Mouse (Mus musculus) intestine, embryonic 14.5 days (tissue): Measurements from ENCODE around the gene Acot7. TPM values are rescaled to one million over a fixed set of nuclear protein-coding genes. Genes with fewer than 3 reads are reported as not detected.

Experiments
- ATAC-seq: fragments of 200-750 bp; cut with Nextera tagmentation; replicated peaks from 2 replicates; pipeline ENCODE4 v1.8.0; 2017; ENCODE audit warnings: low read depth, moderate number of reproducible peaks, moderate TSS enrichment, moderate library complexity; ENCODE audit not compliant: low FRiP score, low TSS enrichment
- DNase-seq: peaks from one replicate; pipeline ENCODE4 v3.0.0-alpha.2; 2018; ENCODE audit warnings: low spot score
- H3K27ac ChIP-seq: fragments of 300-500 bp; sonication (generic); 2 replicates; pipeline ENCODE4 v1.5.1; 2014; ENCODE audit warnings: low read depth, mild to moderate bottlenecking, control low read depth
- H3K27me3 ChIP-seq: fragments of 300-500 bp; sonication (generic); replicated peaks from 2 replicates; pipeline ENCODE4 v1.6.1; 2014; ENCODE audit warnings: low read length, control low read depth; ENCODE audit not compliant: control insufficient read depth, insufficient read depth
- H3K36me3 ChIP-seq: fragments of 300-500 bp; sonication (generic); 2 replicates; pipeline ENCODE4 v1.6.1; 2014; ENCODE audit warnings: low read length, control low read depth; ENCODE audit not compliant: control insufficient read depth, insufficient read depth
- H3K4me1 ChIP-seq: fragments of 300-500 bp; sonication (generic); replicated peaks from 2 replicates; pipeline ENCODE4 v1.6.1; 2014; ENCODE audit warnings: low read length, control low read depth, mixed read lengths; ENCODE audit not compliant: control insufficient read depth, insufficient read depth
- H3K4me2 ChIP-seq: fragments of 300-500 bp; sonication (generic); 2 replicates; pipeline ENCODE4 v1.6.1; 2014; ENCODE audit warnings: low read length
- H3K4me3 ChIP-seq: fragments of 300-500 bp; sonication (generic); 2 replicates; pipeline ENCODE4 v1.5.1; 2014; ENCODE audit warnings: low read depth, low read length, control low read depth, mixed read lengths
- H3K9ac ChIP-seq: fragments of 300-500 bp; sonication (generic); 2 replicates; pipeline ENCODE4 v1.6.1; 2014; ENCODE audit warnings: mild to moderate bottlenecking, low read length
- H3K9me3 ChIP-seq: fragments of 300-500 bp; sonication (generic); 2 replicates; pipeline ENCODE4 v1.6.1; 2016; ENCODE audit warnings: low read length, control low read depth; ENCODE audit not compliant: control insufficient read depth
- WGBS: fragments of 180-500 bp; shearing (Covaris S2); extraction: QIAGEN DNeasy Blood & Tissue Kit; methylation state at CpG from one replicate; pipeline ENCODE4 v1.1.7; 2014; 5-methylcytosine and 5-hydroxymethylcytosine counted together
- polyA plus RNA-seq: library from polyadenylated mRNA; unstranded; fragments of >200 nt; fragmentation: Nextera tagmentation; extraction: Ambion mirVana; gene quantifications from 2 replicates; pipeline ENCODE4 v1.2.1, GENCODE M21; 2014

Acot7 gene
- polyA plus RNA-seq, 1 experiment from 2014 or later: 61.5 TPM

GRCm38 (mm10) chr4:152201492-152201891 is 23.6 kb downstream of the Acot7 start:
- Histone ChIP-seq H3K4me2 (no peak overlapping the region), H3K27ac (peak overlapping the region; percentile 59), H3K27me3 (no peaks in the 10 kb centered on the region), H3K4me1 (peaks cover 22% of the 10 kb centered on the region), H3K36me3 (no peaks in the 10 kb centered on the region), H3K9ac (no peak overlapping the region), H3K9me3 (no peaks in the 10 kb centered on the region), H3K4me3 (no peak overlapping the region)
- DNase-seq (no peak), ATAC-seq (peak; percentile 65; the same call in 1 of the 2 replicates)
- WGBS: 28% methylated on average over 6 of the region's 6 CpGs

- Histone ChIP-seq H3K4me1 (peaks cover 22% of the 10 kb centered on the region), H3K27ac (no peak overlapping the region), H3K9ac (no peak overlapping the region), H3K36me3 (no peaks in the 10 kb centered on the region), H3K27me3 (no peaks in the 10 kb centered on the region), H3K4me3 (no peak overlapping the region), H3K9me3 (no peaks in the 10 kb centered on the region), H3K4me2 (no peak overlapping the region)
- ATAC-seq (no peak), DNase-seq (no peak)
- WGBS: 88% methylated on average over 1 of the region's 1 CpGs
These were observed 24.5 kb downstream of the Acot7 start for GRCm38 (mm10) chr4:152202418-152202817.

- H3K4me1 ChIP-seq: peaks cover 22% of the 10 kb centered on the region
- DNase-seq: no peak
- H3K4me3 ChIP-seq: no peak overlapping the region
- no peaks in the 10 kb centered on the region for H3K9me3 ChIP-seq
- no peak overlapping the region for H3K27ac ChIP-seq
- H3K27me3 ChIP-seq: no peaks in the 10 kb centered on the region
- no peak overlapping the region for H3K9ac ChIP-seq
- 54% methylated on average over 3 of the region's 3 CpGs for WGBS
- no peak overlapping the region for H3K4me2 ChIP-seq
- peak; percentile 54; the same call in 1 of the 2 replicates for ATAC-seq
- no peaks in the 10 kb centered on the region for H3K36me3 ChIP-seq
These were observed 25.0 kb downstream of the Acot7 start for GRCm38 (mm10) chr4:152202905-152203304.

GRCm38 (mm10) chr4:152204663-152205062 is 26.7 kb downstream of the Acot7 start:
- 88% methylated on average over 6 of the region's 6 CpGs for WGBS

GRCm38 (mm10) chr4:152206199-152206598 is 28.3 kb downstream of the Acot7 start:
- 48% methylated on average over 6 of the region's 6 CpGs for WGBS
- DNase-seq (no peak), ATAC-seq (no peak)
- H3K4me1 ChIP-seq: peaks cover 20% of the 10 kb centered on the region
- H3K4me2 ChIP-seq: no peak overlapping the region
- H3K9ac ChIP-seq: no peak overlapping the region
- H3K36me3 ChIP-seq: 0 out of 2 replicates have a peak, but pooled peaks cover 4% of the 10 kb centered on the region
- no peaks in the 10 kb centered on the region for H3K27me3 ChIP-seq
- H3K4me3 ChIP-seq: no peak overlapping the region
- H3K9me3 ChIP-seq: no peaks in the 10 kb centered on the region
- H3K27ac ChIP-seq: no peak overlapping the region

More at GRCm38 (mm10) chr4:152204663-152205062, 26.7 kb downstream of the Acot7 start:
- Histone ChIP-seq H3K27me3 (no peaks in the 10 kb centered on the region), H3K4me3 (no peak overlapping the region), H3K4me2 (no peak overlapping the region), H3K4me1 (peaks cover 22% of the 10 kb centered on the region), H3K36me3 (0 out of 2 replicates have a peak, but pooled peaks cover under 1% of the 10 kb centered on the region), H3K27ac (no peak overlapping the region), H3K9ac (no peak overlapping the region), H3K9me3 (no peaks in the 10 kb centered on the region)
- ATAC-seq (no peak), DNase-seq (no peak)

- H3K27ac ChIP-seq: no peak overlapping the region
- no peaks in the 10 kb centered on the region for H3K9me3 ChIP-seq
- H3K4me2 ChIP-seq: no peak overlapping the region
- no peaks in the 10 kb centered on the region for H3K27me3 ChIP-seq
- no peak overlapping the region for H3K4me3 ChIP-seq
- 0 out of 2 replicates have a peak, but pooled peaks cover 4% of the 10 kb centered on the region for H3K36me3 ChIP-seq
- H3K4me1 ChIP-seq: peaks cover 4% of the 10 kb centered on the region; the same call in 1 of the 2 replicates
- no peak for DNase-seq
- 46% methylated on average over 4 of the region's 4 CpGs for WGBS
- no peak overlapping the region for H3K9ac ChIP-seq
- ATAC-seq: no peak
These were observed 31.7 kb downstream of the Acot7 start for GRCm38 (mm10) chr4:152209623-152210022.

- 0 out of 2 replicates have a peak, but pooled peaks cover 4% of the 10 kb centered on the region for H3K36me3 ChIP-seq
- no peaks in the 10 kb centered on the region for H3K27me3 ChIP-seq
- no peak overlapping the region for H3K9ac ChIP-seq
- no peak overlapping the region for H3K4me3 ChIP-seq
- H3K4me1 ChIP-seq: peaks cover 8% of the 10 kb centered on the region; the same call in 1 of the 2 replicates
- no peak overlapping the region for H3K27ac ChIP-seq
- no peak for DNase-seq
- H3K9me3 ChIP-seq: no peaks in the 10 kb centered on the region
- WGBS: 65% methylated on average over 6 of the region's 6 CpGs
- no peak overlapping the region for H3K4me2 ChIP-seq
- ATAC-seq: no peak
These were observed 34.2 kb downstream of the Acot7 start for GRCm38 (mm10) chr4:152212091-152212505.

- ATAC-seq (0 out of 2 replicates have a peak, but pooled peaks have one; percentile 34), DNase-seq (no peak)
- no peaks in the 10 kb centered on the region for H3K27me3 ChIP-seq
- WGBS: 46% methylated on average over 5 of the region's 5 CpGs
- H3K9me3 ChIP-seq: no peaks in the 10 kb centered on the region
- no peak overlapping the region for H3K27ac ChIP-seq
- H3K36me3 ChIP-seq: 0 out of 2 replicates have a peak, but pooled peaks cover 4% of the 10 kb centered on the region
- no peak overlapping the region for H3K4me3 ChIP-seq
- no peak overlapping the region for H3K4me2 ChIP-seq
- H3K4me1 ChIP-seq: peaks cover 8% of the 10 kb centered on the region; the same call in 1 of the 2 replicates
- H3K9ac ChIP-seq: no peak overlapping the region
These were observed 34.6 kb downstream of the Acot7 start for GRCm38 (mm10) chr4:152212531-152212930.

- Histone ChIP-seq H3K4me3 (no peak overlapping the region), H3K4me1 (peaks cover 8% of the 10 kb centered on the region; the same call in 1 of the 2 replicates), H3K36me3 (peaks cover 7% of the 10 kb centered on the region; the same call in 1 of the 2 replicates), H3K9ac (no peak overlapping the region), H3K4me2 (no peak overlapping the region), H3K27ac (no peak overlapping the region), H3K9me3 (no peaks in the 10 kb centered on the region), H3K27me3 (no peaks in the 10 kb centered on the region)
- ATAC-seq (no peak), DNase-seq (no peak)
- 69% methylated on average over 11 of the region's 11 CpGs for WGBS
These were observed 35.0 kb downstream of the Acot7 start for GRCm38 (mm10) chr4:152212974-152213373.
